Mouse (Mus musculus) kidney, postnatal 36 days (tissue): ENCODE measurements at regions not wholly inside any gene's neighbourhood (a gene's known extent, or its start where the extent isn't known, plus 50 kb on each side); places are given as distances from the start of the nearest gene placed in this dataset.
"Not testable (repeated sequence)": the region's sequence is repeated elsewhere in the genome, so short reads cannot be mapped to it uniquely, and the experiment has no call there.

Experiments used
- DNase-seq, 2 experiments: peaks; one replicate each; pipeline ENCODE4 v3.0.0; 2021 to 2022; ENCODE audit warnings: mixed read lengths in 2 of 2

- DNase-seq: not testable (repeated sequence)
These were observed 480.6 kb upstream of the Zfp386 start for GRCm38 (mm10) chr12:115566878-115567277.

GRCm38 (mm10) chr12:115592985-115593384, 454.5 kb upstream of the Zfp386 start:
- not testable (repeated sequence) for DNase-seq

GRCm38 (mm10) chr12:115603763-115604162, 443.8 kb upstream of the Zfp386 start:
- no peak for DNase-seq

GRCm38 (mm10) chr12:115604951-115605350, 442.6 kb upstream of the Zfp386 start:
- DNase-seq: no peak

GRCm38 (mm10) chr12:115622564-115623233, 424.8 kb upstream of the Zfp386 start:
- not testable (repeated sequence) for DNase-seq

- DNase-seq: peak in 1 of 2 experiments; percentile 2
These were observed 423.3 kb upstream of the Zfp386 start for GRCm38 (mm10) chr12:115624221-115624620.

- DNase-seq: no peak
These were observed 399.9 kb upstream of the Zfp386 start for GRCm38 (mm10) chr12:115647599-115647998.

GRCm38 (mm10) chr12:115648161-115648560, 399.4 kb upstream of the Zfp386 start:
- not testable (repeated sequence) for DNase-seq

GRCm38 (mm10) chr12:115655781-115656180, 391.7 kb upstream of the Zfp386 start:
- DNase-seq: no peak

GRCm38 (mm10) chr12:115664081-115664480, 383.4 kb upstream of the Zfp386 start:
- DNase-seq: not testable (repeated sequence)

- DNase-seq: not testable (repeated sequence)
These were observed 375.8 kb upstream of the Zfp386 start for GRCm38 (mm10) chr12:115671683-115672082.

GRCm38 (mm10) chr12:115691801-115692200, 355.7 kb upstream of the Zfp386 start:
- DNase-seq: no peak

- DNase-seq: not testable (repeated sequence)
These were observed 337.7 kb upstream of the Zfp386 start for GRCm38 (mm10) chr12:115709813-115710212.

- not testable (repeated sequence) for DNase-seq
These were observed 305.5 kb upstream of the Zfp386 start for GRCm38 (mm10) chr12:115742039-115742438.

- DNase-seq: peak in 1 of 2 experiments; percentile 7
These were observed 297.9 kb upstream of the Zfp386 start for GRCm38 (mm10) chr12:115749586-115749985.

GRCm38 (mm10) chr12:115753135-115753534, 294.4 kb upstream of the Zfp386 start:
- DNase-seq: not testable (repeated sequence)

GRCm38 (mm10) chr12:115757526-115757925, 290.0 kb upstream of the Zfp386 start:
- DNase-seq: not testable (repeated sequence)

- not testable (repeated sequence) for DNase-seq
These were observed 288.5 kb upstream of the Zfp386 start for GRCm38 (mm10) chr12:115759041-115759440.

- DNase-seq: not testable (repeated sequence)
These were observed 285.8 kb upstream of the Zfp386 start for GRCm38 (mm10) chr12:115761766-115762165.

GRCm38 (mm10) chr12:115764939-115765479, 282.5 kb upstream of the Zfp386 start:
- DNase-seq: not testable (repeated sequence)

GRCm38 (mm10) chr12:115771176-115771575, 276.3 kb upstream of the Zfp386 start:
- not testable (repeated sequence) for DNase-seq

- DNase-seq: not testable (repeated sequence)
These were observed 257.2 kb upstream of the Zfp386 start for GRCm38 (mm10) chr12:115790369-115790768.

- DNase-seq: not testable (repeated sequence)
These were observed 245.0 kb upstream of the Zfp386 start for GRCm38 (mm10) chr12:115802499-115802898.

GRCm38 (mm10) chr12:115803675-115804074, 243.8 kb upstream of the Zfp386 start:
- not testable (repeated sequence) for DNase-seq
